Mouse (Mus musculus): ENCODE data around the gene Trpv3. TPM values are rescaled to one million over a fixed set of nuclear protein-coding genes. Genes with fewer than 3 reads are reported as not detected.
"Not testable (repeated sequence)": the region's sequence is repeated elsewhere in the genome, so short reads cannot be mapped to it uniquely, and the experiment has no call there.

The Trpv3 gene
- polyA plus RNA-seq, 1 experiment from 2014 or later = 0.04 TPM

DNA sequence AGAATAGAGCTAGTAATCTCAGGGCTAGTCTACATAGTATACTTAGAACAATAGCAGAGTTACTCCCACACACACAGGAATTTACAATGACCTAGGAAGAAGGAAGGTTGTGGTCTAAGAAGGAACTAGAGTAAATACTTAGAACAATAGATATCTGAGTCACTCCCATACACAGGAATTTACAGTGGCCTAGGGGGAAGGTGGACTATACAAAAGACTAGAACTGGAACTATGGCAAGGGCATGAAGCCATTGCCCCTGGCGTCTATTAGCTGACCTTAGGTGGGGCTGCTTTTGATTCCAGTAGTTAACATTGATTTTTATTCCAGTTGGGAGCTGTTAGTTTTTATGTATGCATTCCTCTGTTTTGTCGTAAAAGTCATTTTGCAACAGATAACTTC lies 51.4 kb downstream of the Trpv3 start:
- not testable (repeated sequence) for H3K4me1 ChIP-seq (ENCODE audit: control insufficient read depth, low read depth, low read length); H3K9me3 ChIP-seq (replicated peaks; ENCODE audit: control insufficient read depth, low read length); H3K4me2 ChIP-seq (ENCODE audit: low read depth, low read length); H3K36me3 ChIP-seq (ENCODE audit: control insufficient read depth, insufficient read depth); H3K9ac ChIP-seq (ENCODE audit: low read depth, low read length); H3K27ac ChIP-seq (ENCODE audit: low read length); ATAC-seq (ENCODE audit: low read depth); H3K4me3 ChIP-seq (ENCODE audit: low read depth, low read length); H3K27me3 ChIP-seq (ENCODE audit: control insufficient read depth, insufficient read depth, low read depth, low read length)
- WGBS (ENCODE audit: insufficient replicate concordance) = 51% methylated on average over 2 of the region's 2 CpGs

DNA sequence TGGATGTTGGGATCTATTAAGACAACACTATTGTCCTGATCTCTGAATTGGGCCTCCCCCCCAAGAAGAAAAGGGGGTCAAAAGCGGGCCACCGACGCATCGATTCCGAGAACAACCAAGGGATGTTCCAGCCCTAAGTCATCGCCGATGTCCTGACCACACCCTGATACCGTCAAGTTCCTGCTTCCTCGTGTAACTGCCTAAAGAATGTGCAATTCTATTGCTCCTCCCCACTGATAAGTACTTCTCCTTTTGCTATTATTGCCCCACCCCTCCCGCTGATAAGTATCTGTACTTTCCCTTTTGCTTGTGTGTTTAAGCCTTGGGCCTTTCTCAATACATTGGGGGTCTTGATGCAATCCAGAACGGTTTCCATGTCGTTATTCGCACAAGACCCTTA lies 53.9 kb downstream of the Trpv3 start:
- H3K36me3 ChIP-seq (ENCODE audit: control insufficient read depth, insufficient read depth); H3K9me3 ChIP-seq (replicated peaks; ENCODE audit: control insufficient read depth, low read length); H3K27me3 ChIP-seq (ENCODE audit: control insufficient read depth, insufficient read depth, low read depth, low read length); H3K4me2 ChIP-seq (ENCODE audit: low read depth, low read length); H3K9ac ChIP-seq (ENCODE audit: low read depth, low read length); H3K27ac ChIP-seq (ENCODE audit: low read length); H3K4me3 ChIP-seq (ENCODE audit: low read depth, low read length); H3K4me1 ChIP-seq (ENCODE audit: control insufficient read depth, low read depth, low read length); ATAC-seq (ENCODE audit: low read depth): not testable (repeated sequence)
- WGBS (ENCODE audit: insufficient replicate concordance) = 70% methylated on average over 13 of the region's 13 CpGs

DNA sequence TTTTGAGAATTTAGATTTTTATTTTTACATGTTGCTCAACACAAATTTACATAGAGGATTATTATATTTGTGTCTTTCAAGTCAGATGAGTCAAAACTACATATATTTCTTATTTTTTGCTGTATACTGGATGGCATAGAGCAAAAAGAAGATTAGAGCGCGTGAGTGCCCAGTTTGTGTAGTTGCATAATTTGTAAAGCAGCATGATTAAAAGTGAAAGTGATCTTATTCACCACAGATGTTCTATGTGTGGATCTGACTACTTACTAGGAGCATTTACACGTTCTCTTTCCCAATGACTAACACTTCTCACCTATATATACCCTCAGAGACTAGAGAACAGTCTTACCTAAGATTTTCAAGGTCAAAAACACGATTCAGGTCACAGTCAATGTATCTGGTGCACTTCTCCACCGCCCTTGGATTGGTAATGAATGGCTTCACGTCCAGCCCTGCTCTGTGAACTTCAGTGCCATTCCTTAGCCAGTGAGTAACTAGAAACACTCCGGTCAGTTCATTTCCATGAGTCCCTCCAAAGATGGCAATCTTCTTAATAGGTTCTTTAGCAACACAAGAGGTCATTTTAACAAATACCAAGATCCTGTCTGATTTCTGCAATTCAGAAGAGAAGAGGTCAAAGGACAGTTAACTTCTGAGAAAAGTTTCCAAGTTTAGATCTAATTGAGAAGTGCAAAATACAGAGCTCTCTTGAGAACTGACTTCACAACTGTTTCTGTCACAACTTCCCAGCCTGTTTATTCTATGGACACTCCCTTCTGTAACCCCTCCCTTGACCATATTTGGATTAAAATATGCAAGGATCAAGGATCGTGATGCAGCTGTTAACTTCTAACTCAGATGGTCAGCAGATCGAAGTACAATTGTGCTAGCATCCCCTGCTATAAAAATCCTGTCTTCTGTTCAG lies 57.0 kb downstream of the Trpv3 start:
- Histone ChIP-seq H3K9ac (ENCODE audit: low read depth, low read length) (no peak overlapping the region), H3K4me3 (ENCODE audit: low read depth, low read length) (peak overlapping the region; percentile 19)
- 51% methylated on average over 9 of the region's 9 CpGs for WGBS (ENCODE audit: insufficient replicate concordance)

DNA sequence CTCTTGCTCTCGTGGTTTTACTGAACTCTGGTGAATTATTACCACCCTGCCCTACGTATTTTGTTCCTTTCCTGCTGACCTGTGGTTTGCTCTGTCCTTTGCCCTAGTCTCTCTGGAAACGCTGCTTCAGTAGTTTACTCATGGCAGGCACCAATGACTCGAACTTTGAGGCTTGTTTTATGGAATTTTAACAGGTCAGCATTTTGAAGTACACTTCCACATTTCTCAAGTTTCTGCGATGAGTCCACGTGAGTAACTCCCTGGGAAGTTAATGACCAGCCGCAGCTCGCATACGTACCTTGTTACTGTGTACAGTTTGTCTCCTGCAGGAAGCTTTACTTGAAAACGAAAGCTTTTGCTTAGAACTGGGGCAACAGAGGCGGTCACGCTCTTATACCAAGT lies 59.3 kb downstream of the Trpv3 start:
- WGBS (ENCODE audit: insufficient replicate concordance) = 25% methylated on average over 12 of the region's 12 CpGs
- Histone ChIP-seq H3K4me1 (ENCODE audit: control insufficient read depth, low read depth, low read length) (no peaks in the 10 kb centered on the region), H3K9ac (ENCODE audit: low read depth, low read length) (no peak overlapping the region), H3K27ac (ENCODE audit: low read length) (peak overlapping the region; percentile 2; the same call in 1 of the 2 replicates), H3K36me3 (ENCODE audit: control insufficient read depth, insufficient read depth) (no peaks in the 10 kb centered on the region), H3K4me3 (ENCODE audit: low read depth, low read length) (peak overlapping the region; percentile 31), H3K27me3 (ENCODE audit: control insufficient read depth, insufficient read depth, low read depth, low read length) (no peaks in the 10 kb centered on the region), H3K4me2 (ENCODE audit: low read depth, low read length) (no peak overlapping the region), H3K9me3 (replicated peaks; ENCODE audit: control insufficient read depth, low read length) (no peaks in the 10 kb centered on the region)
- ATAC-seq (ENCODE audit: low read depth) = peak; percentile 91

More for the DNA sequence above, 57.0 kb downstream of the Trpv3 start:
- H3K4me2 ChIP-seq (ENCODE audit: low read depth, low read length) = peak overlapping the region; percentile 24
- H3K9me3 ChIP-seq (replicated peaks; ENCODE audit: control insufficient read depth, low read length) = no peaks in the 10 kb centered on the region
- no peaks in the 10 kb centered on the region for H3K27me3 ChIP-seq (ENCODE audit: control insufficient read depth, insufficient read depth, low read depth, low read length)
- H3K36me3 ChIP-seq (ENCODE audit: control insufficient read depth, insufficient read depth) = no peaks in the 10 kb centered on the region
- peak overlapping the region; percentile 44 for H3K27ac ChIP-seq (ENCODE audit: low read length)
- no peak for ATAC-seq (ENCODE audit: low read depth)
- no peaks in the 10 kb centered on the region for H3K4me1 ChIP-seq (ENCODE audit: control insufficient read depth, low read depth, low read length)

DNA sequence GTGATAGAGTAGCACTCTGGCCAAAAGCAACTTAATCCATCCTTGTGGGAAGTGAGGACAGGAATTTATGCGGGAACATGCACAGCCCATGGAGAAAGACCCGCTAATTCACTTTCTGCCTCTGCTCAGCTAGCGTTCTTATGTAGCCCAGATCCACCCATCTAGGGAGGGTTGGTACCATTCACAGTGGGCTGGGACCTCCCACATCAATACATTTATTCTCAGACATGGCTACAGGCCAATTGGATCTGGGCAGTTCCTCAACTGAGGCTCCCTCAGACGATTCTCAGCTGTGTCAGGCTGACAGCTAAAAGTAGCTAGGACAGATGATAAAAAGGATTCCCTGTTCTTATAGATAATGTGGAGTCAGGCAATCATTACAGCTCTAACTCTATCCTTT lies 60.2 kb downstream of the Trpv3 start:
- Histone ChIP-seq H3K36me3 (ENCODE audit: control insufficient read depth, insufficient read depth) (no peaks in the 10 kb centered on the region), H3K27me3 (ENCODE audit: control insufficient read depth, insufficient read depth, low read depth, low read length) (no peaks in the 10 kb centered on the region), H3K27ac (ENCODE audit: low read length) (0 out of 2 replicates have a peak overlapping the region, but pooled peaks have one; percentile 2), H3K9me3 (replicated peaks; ENCODE audit: control insufficient read depth, low read length) (no peaks in the 10 kb centered on the region), H3K4me1 (ENCODE audit: control insufficient read depth, low read depth, low read length) (no peaks in the 10 kb centered on the region), H3K4me3 (ENCODE audit: low read depth, low read length) (no peak overlapping the region; the same call in 1 of the 2 replicates), H3K4me2 (ENCODE audit: low read depth, low read length) (peak overlapping the region; percentile 30; the same call in 1 of the 2 replicates), H3K9ac (ENCODE audit: low read depth, low read length) (no peak overlapping the region)
- 61% methylated on average over 4 of the region's 4 CpGs for WGBS (ENCODE audit: insufficient replicate concordance)
- ATAC-seq (ENCODE audit: low read depth) = no peak

DNA sequence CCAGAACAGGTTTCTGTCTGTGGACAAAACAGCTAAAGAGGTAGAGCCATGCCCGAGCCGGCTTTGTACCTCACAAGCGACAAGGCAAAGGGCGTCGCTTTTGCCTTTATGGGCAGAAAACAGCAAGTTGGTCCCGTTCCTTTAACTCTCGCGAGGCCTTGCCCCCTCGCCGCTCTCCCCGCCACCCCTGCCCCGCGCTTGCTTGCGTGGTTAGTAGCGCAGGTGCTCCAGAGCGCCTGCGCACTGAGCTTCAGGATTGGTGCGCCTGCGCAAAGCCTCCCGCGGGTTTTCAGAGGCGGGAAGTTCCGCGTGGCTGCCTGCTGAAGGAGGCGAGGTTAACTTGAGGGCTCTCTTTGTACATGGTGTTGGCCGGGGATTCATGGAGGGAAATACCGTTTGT lies 62.3 kb downstream of the Trpv3 start, which contains the start of the genes Aspa, Gm49340 and Spata22:
Gene Aspa (minus strand): TSS at position 155 of the 400 bp plus-strand sequence.
Gene Gm49340 (plus strand): TSS at position 300 of the 400 bp plus-strand sequence.
Gene Spata22 (plus strand): TSS at position 300 of the 400 bp plus-strand sequence.
- Histone ChIP-seq H3K36me3 (ENCODE audit: control insufficient read depth, insufficient read depth) (no peaks in the 10 kb centered on the region), H3K27me3 (ENCODE audit: control insufficient read depth, insufficient read depth, low read depth, low read length) (no peaks in the 10 kb centered on the region), H3K4me2 (ENCODE audit: low read depth, low read length) (no peak within 1 kb of the TSS), H3K27ac (ENCODE audit: low read length) (no peak within 1 kb of the TSS), H3K9me3 (replicated peaks; ENCODE audit: control insufficient read depth, low read length) (no peaks in the 10 kb centered on the region), H3K4me1 (ENCODE audit: control insufficient read depth, low read depth, low read length) (no peaks in the 10 kb centered on the region), H3K9ac (ENCODE audit: low read depth, low read length) (no peak within 1 kb of the TSS), H3K4me3 (ENCODE audit: low read depth, low read length) (no peak within 1 kb of the TSS)
- ATAC-seq (ENCODE audit: low read depth) = no peak
- WGBS (ENCODE audit: insufficient replicate concordance) = 78% methylated on average over 27 of the region's 27 CpGs

DNA sequence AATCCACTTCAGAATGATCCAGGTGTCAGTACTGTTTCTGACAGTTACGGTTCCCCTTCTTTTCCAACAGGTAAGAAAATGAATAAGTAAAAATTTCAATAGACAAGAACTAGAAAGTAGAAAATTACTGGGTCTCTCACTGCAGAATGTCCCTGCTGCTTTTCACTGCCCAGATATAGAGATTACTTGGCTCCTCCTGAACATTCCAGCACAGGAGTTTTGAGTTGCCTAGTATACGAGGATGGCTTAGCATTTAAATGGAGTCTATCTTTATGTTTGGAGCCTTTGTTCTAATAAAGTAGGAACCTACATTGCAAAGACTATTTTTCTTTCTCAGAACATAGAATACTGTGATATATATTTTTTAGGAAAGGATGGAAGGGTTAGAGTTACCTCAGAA lies 66.2 kb downstream of the Trpv3 start:
- 58% methylated on average over 2 of the region's 2 CpGs for WGBS (ENCODE audit: insufficient replicate concordance)
- Histone ChIP-seq H3K4me3 (ENCODE audit: low read depth, low read length) (no peak overlapping the region), H3K36me3 (ENCODE audit: control insufficient read depth, insufficient read depth) (no peaks in the 10 kb centered on the region), H3K9ac (ENCODE audit: low read depth, low read length) (no peak overlapping the region), H3K9me3 (replicated peaks; ENCODE audit: control insufficient read depth, low read length) (no peaks in the 10 kb centered on the region), H3K4me1 (ENCODE audit: control insufficient read depth, low read depth, low read length) (no peaks in the 10 kb centered on the region), H3K4me2 (ENCODE audit: low read depth, low read length) (no peak overlapping the region), H3K27me3 (ENCODE audit: control insufficient read depth, insufficient read depth, low read depth, low read length) (no peaks in the 10 kb centered on the region), H3K27ac (ENCODE audit: low read length) (no peak overlapping the region)
- ATAC-seq (ENCODE audit: low read depth) = no peak

DNA sequence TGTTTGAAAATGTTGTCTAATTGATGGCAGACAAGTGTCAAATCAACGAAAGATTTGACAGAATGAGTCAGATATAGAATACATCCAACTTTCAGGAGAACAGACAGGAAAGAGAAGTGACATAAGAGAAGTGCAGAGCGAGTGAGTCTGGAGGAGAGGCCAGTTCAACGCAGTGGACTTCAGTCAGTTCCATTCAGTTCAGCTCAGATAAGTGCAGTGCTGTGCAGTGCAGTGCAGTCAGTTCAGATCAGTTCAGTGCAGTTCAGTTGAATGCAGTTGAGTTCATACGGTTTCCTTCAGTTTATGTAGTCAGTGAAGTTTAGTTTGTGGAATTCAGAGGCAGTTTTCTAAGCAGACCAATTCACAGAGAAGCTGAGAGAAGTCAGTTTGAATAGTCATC lies 69.7 kb downstream of the Trpv3 start:
- Histone ChIP-seq H3K27ac (ENCODE audit: low read length) (no peak overlapping the region), H3K9ac (ENCODE audit: low read depth, low read length) (no peak overlapping the region), H3K4me3 (ENCODE audit: low read depth, low read length) (no peak overlapping the region), H3K27me3 (ENCODE audit: control insufficient read depth, insufficient read depth, low read depth, low read length) (no peaks in the 10 kb centered on the region), H3K4me2 (ENCODE audit: low read depth, low read length) (no peak overlapping the region), H3K4me1 (ENCODE audit: control insufficient read depth, low read depth, low read length) (no peaks in the 10 kb centered on the region), H3K36me3 (ENCODE audit: control insufficient read depth, insufficient read depth) (no peaks in the 10 kb centered on the region), H3K9me3 (replicated peaks; ENCODE audit: control insufficient read depth, low read length) (no peaks in the 10 kb centered on the region)
- no peak for ATAC-seq (ENCODE audit: low read depth)
- 56% methylated on average over 4 of the region's 4 CpGs for WGBS (ENCODE audit: insufficient replicate concordance)

All from liver, embryonic 16.5 days (tissue).